Mouse (Mus musculus) CH12.LX (cell line): ENCODE measurements around the gene Herc2.

ENCODE experiments used
- BHLHE40 ChIP-seq: IDR thresholded peaks from 2 replicates; pipeline ENCODE4 v1.6.1; 2011; ENCODE audit warnings: mild to moderate bottlenecking, low read depth, low read length, improper control_type of control experiment
- CTCF ChIP-seq, 2 experiments: IDR thresholded peaks in 1 of 2; conservative IDR thresholded peaks in 1 of 2; 2 replicates each; pipeline ENCODE4 v1.5.1; 2011 to 2012; ENCODE audit warnings: low read depth in 2 of 2, low read length in 2 of 2, improper control_type of control experiment in 1 of 2, inconsistent platforms in 1 of 2, mild to moderate bottlenecking in 1 of 2, moderate library complexity in 1 of 2
- E2F4 ChIP-seq: IDR thresholded peaks from 2 replicates; pipeline ENCODE4 v1.6.1; 2011; ENCODE audit warnings: low read depth, low read length, improper control_type of control experiment; ENCODE audit not compliant: insufficient replicate concordance
- EP300 ChIP-seq: IDR thresholded peaks from 2 replicates; pipeline ENCODE4 v1.6.1; 2011; ENCODE audit warnings: low read length, improper control_type of control experiment
- HCFC1 ChIP-seq: IDR thresholded peaks from 2 replicates; pipeline ENCODE4 v1.6.1; 2012; ENCODE audit warnings: low read depth, mild to moderate bottlenecking, inconsistent platforms, low read length, improper control_type of control experiment
- MAFK ChIP-seq: IDR thresholded peaks from 2 replicates; pipeline ENCODE4 v1.6.1; 2011; ENCODE audit warnings: low read length, improper control_type of control experiment; ENCODE audit not compliant: insufficient replicate concordance
- MAX ChIP-seq: IDR thresholded peaks from 2 replicates; pipeline ENCODE4 v1.6.1; 2011; ENCODE audit warnings: low read length, improper control_type of control experiment
- POLR2A ChIP-seq: IDR thresholded peaks from 2 replicates; pipeline ENCODE4 v1.6.1; 2011; ENCODE audit warnings: low read depth, mild to moderate bottlenecking, improper control_type of control experiment, low read length
- ZNF384 ChIP-seq: IDR thresholded peaks from 2 replicates; pipeline ENCODE4 v1.6.1; 2012; ENCODE audit warnings: low read depth, low read length, improper control_type of control experiment, inconsistent platforms

- TF ChIP-seq HCFC1 (no peak), EP300 (no peak), BHLHE40 (no peak), MAFK (no peak), CTCF (conservative IDR thresholded peaks at IDR 0.05 in 1 of 2, IDR thresholded peaks at IDR 0.05 in 1 of 2; ENCODE audit: low read depth in 2 of 2, low read length in 2 of 2) (no peak), E2F4 (no peak), MAX (no peak), ZNF384 (no peak), POLR2A (no peak)
Observed at GRCm38 (mm10) chr7:56015172-56015571, 34.8 kb upstream of the Herc2 start.
